Mouse (Mus musculus): ENCODE measurements around the gene Pak2. TPM values are rescaled to one million over a fixed set of nuclear protein-coding genes. Genes with fewer than 3 reads are reported as not detected.

Gene Pak2
- polyA plus RNA-seq, 1 experiment from 2014 or later, result 32.9 TPM

Small RNAs within 50 kb of the gene (microRNA-seq; reads per million reads assigned to microRNA genes)
- not detected for gene Gm26269 (ENCODE audit: borderline number of aligned reads)

Other genes with a start within 250 kb of the Pak2 start
- gene Meltf, start 200.5 kb downstream of the Pak2 start, polyA plus RNA-seq (2014; fragmentation: Nextera tagmentation; extraction: Ambion mirVana), result 0.33 and 0.35 TPM in 2 replicates
- 0.38 and 0.75 TPM in 2 replicates for gene Pigz, start 145.5 kb downstream of the Pak2 start, polyA plus RNA-seq (2014; fragmentation: Nextera tagmentation; extraction: Ambion mirVana)
- 86.1 and 93.7 TPM in 2 replicates for gene 0610012G03Rik, start 130.8 kb downstream of the Pak2 start, polyA plus RNA-seq (2014; fragmentation: Nextera tagmentation; extraction: Ambion mirVana)
- 93.0 and 93.5 TPM in 2 replicates for gene Ncbp2, start 130.8 kb downstream of the Pak2 start, polyA plus RNA-seq (2014; fragmentation: Nextera tagmentation; extraction: Ambion mirVana)
- 13.0 and 13.1 TPM in 2 replicates for gene Senp5, start 76.1 kb downstream of the Pak2 start, polyA plus RNA-seq (2014; fragmentation: Nextera tagmentation; extraction: Ambion mirVana)
- gene Pigx, start 20.4 kb upstream of the Pak2 start, polyA plus RNA-seq (2014; fragmentation: Nextera tagmentation; extraction: Ambion mirVana), result 57.1 and 63.0 TPM in 2 replicates
- 14.3 and 14.7 TPM in 2 replicates for gene Cep19, start 20.5 kb upstream of the Pak2 start, polyA plus RNA-seq (2014; fragmentation: Nextera tagmentation; extraction: Ambion mirVana)
- gene Nrros, start 86.3 kb upstream of the Pak2 start, polyA plus RNA-seq (2014; fragmentation: Nextera tagmentation; extraction: Ambion mirVana), result 34.4 and 35.4 TPM in 2 replicates
- gene Bex6, start 100.5 kb upstream of the Pak2 start, polyA plus RNA-seq (2014; fragmentation: Nextera tagmentation; extraction: Ambion mirVana), result 0.62 and 1.2 TPM in 2 replicates
- 13.0 and 13.3 TPM in 2 replicates for gene Fbxo45, start 167.8 kb upstream of the Pak2 start, polyA plus RNA-seq (2014; fragmentation: Nextera tagmentation; extraction: Ambion mirVana)
- 22.0 and 23.2 TPM in 2 replicates for gene Wdr53, start 167.9 kb upstream of the Pak2 start, polyA plus RNA-seq (2014; fragmentation: Nextera tagmentation; extraction: Ambion mirVana)
- gene Smco1, start 192.1 kb upstream of the Pak2 start, polyA plus RNA-seq (2014; fragmentation: Nextera tagmentation; extraction: Ambion mirVana), result not detected in 2 replicates
- gene Rnf168, start 198.1 kb upstream of the Pak2 start, polyA plus RNA-seq (2014; fragmentation: Nextera tagmentation; extraction: Ambion mirVana), result 19.7 and 20.8 TPM in 2 replicates